Mouse (Mus musculus): Measurements from ENCODE around the gene Cacng8.

Cacng8 gene

DNA sequence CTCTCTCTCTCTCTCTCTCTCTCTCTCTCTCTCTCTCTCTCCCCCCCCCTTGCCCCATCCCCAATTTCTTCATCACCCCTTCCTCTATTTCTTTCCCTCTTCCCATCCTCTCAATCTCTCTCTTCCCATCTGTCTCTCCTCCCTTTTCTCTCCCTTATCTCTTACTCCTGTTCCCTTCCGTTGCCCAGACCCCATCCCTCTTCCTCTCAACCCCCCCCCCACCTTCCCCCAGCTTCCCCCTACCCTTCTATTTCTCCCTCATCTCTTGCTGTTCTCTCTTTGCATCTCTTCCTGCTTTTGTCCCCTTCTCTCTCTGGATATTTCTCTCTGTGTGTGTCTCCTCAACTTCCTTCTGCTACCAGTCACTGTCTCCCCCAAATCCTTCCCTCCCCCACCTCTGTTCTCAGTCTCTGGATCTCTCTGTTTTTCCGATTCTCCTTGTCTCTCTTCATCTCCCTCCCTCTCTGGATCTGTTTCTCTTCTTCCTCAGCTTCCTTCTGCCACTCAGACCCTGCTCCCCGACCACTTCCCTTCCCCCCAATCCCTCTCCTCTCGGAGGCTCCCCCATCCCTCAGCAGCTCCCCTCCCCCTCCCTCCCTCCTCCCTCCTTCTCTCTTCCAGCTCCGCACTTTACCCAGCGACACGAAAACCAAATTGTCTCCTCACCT lies at the start of gene Cacng8:
Cacng8 (plus strand) TSS at position 271 of the 668 bp plus-strand sequence.
- DNase-seq (ENCODE audit: low spot score): no peak

DNA sequence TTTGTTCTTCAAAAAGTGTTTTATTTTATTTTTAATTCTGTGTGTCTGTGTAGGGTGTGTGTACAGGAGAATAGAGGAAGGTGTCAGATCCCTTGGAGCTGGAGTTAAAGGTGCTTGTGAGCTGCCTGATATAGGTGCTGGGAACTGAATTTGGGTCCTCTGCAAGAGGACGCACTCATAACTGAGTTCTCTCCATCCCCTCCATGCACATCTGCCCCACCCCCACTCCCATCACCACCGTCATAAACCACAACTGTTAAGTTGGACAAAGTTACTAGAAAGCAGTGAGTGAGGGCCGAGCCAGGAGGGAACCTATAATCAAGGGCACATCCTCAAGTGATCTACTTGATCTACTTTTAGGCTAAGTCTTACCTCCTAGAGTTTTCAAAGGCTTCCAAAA lies 46.6 kb upstream of the Cacng8 start:
- DNase-seq (ENCODE audit: low spot score): no peak

DNA sequence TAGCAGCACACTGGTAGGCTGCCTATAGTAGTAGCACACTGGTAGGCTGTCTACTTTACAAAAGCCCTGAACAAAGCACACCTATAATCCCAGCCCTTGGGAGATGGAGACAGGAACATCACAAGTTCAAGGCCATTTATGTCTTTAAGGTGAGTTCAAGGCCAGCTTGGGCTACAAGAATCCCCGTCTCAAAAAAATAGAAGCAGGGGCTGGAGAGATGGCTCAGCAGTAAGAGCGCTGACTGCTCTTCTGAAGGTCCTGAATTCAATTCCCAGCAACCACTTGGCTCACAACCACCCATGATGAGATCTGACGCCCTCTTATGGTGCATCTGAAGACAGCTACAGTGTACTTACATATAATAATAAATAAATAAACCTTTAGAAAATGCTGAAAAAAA lies 45.2 kb upstream of the Cacng8 start:
- no peak for DNase-seq (ENCODE audit: low spot score)

DNA sequence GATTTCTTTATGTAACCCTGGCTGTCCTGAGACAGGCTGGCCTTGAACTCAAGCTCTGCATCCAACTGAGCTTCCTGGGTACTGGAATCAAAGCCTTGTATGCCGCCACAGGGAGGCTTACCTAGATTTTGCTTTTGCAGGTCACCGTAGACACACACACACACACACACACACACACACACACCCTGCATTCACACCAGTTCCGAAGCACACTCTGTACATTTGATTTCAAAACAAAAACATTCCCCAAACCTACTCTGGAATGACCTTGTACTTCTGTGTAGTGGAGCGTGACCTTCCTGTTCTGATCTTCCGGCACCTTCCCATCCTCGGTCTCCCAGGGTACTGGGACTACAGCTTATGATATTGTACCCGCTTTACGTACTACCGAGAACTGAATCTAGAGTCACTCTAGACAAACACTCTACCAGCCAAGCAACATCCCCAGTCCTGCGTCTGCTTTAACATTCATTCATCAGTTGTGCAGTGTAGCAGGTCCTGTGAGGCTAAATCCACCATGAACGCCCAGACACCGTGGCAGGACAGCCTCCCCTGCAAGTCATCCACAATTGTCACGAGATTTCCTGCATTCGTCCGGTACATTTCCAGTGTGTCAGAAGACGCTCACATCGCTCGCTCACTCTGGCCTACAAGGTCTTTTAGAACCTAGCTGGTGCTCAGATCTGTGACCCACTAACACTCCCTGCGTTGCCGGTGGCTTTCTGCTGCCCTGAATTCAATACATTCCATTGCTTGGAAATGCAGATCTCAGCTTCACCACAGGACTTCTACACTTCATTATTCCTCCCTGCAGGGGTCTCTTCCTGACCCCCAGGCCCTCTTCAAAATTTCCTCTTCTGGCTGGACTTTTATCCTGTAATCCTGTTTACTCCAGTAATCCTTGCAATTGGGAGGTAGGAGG lies 42.9 kb upstream of the Cacng8 start:
- no peak for DNase-seq (ENCODE audit: low spot score)

DNA sequence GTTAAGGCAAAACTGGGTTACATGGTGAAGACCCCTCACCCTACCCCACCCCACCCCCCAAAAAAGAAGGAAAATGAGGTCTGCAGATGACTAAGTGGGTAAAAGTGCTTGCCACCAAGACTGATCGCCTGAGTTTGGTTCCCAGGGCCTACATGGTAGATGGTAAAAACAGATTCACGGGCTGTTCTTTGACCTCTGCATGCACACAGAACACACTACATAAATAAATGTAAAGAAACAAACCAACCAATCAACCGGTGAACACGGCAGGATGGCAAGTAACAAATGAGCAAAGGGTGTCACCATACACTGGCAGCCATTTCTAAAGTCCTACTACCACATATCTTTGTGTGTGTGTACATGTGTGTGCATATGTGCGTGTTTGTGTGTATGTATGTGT lies 42.2 kb upstream of the Cacng8 start:
- no peak for DNase-seq (ENCODE audit: low spot score)

DNA sequence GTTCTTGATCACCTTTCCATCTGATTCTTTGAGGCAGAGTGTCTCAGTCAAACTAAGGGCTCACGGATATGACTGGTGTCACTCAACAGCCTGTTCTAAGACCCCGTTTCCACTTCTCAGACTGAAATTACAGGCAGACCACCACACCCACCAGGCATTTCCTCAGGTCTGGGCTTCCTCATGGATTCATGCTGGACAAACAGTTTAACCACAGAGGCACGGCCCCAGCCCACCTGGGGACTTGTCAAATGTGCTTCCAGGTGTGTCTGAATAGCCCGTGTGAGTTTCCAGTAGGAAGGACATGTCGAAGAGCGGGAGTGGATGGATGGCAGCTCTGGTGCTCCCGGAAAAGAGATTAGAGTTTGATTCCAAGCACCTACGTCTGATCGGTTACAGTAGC lies 40.7 kb upstream of the Cacng8 start:
- DNase-seq (ENCODE audit: low spot score): no peak

DNA sequence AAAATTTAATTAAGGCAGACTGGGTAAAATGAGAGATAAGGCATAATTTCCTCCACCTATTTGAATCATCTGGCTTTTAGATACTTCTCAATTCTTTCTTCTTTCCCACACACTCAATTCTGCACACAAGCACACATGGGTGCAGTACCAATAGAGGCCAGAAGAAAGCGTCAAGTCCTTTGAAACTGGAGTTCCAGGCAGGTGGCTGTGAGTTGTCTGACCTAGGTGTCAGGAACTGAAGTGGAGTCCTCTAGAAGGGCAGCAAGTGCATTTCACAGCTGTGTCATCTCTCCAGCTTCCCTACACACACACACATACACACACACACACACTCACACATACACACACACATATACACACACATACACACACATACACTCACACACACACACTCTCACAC lies 38.9 kb upstream of the Cacng8 start:
- DNase-seq (ENCODE audit: low spot score): no peak

DNA sequence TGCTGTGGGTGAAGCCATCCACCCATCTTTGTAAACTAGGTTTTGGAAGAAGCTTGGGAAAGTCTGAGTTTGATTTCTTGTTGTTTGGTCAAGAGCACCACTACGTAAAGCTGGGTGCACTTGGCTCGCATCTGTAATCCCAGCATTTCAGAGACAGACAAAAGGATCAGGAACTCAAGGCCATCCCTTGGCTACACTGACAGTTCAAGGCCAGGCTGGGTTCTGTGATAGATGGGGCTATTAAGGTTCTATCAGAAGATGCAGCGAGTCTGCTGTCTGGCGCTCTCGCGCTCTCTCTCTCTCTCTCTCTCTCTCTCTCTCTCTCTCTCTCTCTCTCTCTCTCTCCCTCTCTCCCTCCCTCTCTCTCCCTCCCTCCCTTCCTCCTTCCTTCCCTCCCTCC lies 35.6 kb upstream of the Cacng8 start:
- DNase-seq (ENCODE audit: low spot score): no peak

DNA sequence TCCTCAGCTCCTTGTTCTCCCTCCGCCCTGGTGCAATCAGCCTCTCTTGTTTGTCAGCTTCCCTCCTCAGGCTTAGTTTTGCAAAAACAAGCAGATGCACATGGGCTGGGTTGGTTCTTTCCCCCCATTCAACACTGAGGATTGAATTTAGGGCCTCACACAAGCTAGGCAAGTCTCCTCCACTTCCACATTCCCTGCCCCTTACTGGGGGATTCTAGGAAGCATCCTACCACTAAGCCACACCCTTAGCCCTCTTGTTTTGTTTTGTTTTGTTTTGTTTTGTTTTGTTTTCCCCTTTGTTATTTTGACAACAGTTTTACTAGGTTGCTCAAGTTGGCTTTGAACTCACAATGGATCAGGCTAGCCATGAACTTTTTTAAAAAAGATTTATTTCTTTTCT lies 29.8 kb upstream of the Cacng8 start:
- no peak for DNase-seq (ENCODE audit: low spot score)

DNA sequence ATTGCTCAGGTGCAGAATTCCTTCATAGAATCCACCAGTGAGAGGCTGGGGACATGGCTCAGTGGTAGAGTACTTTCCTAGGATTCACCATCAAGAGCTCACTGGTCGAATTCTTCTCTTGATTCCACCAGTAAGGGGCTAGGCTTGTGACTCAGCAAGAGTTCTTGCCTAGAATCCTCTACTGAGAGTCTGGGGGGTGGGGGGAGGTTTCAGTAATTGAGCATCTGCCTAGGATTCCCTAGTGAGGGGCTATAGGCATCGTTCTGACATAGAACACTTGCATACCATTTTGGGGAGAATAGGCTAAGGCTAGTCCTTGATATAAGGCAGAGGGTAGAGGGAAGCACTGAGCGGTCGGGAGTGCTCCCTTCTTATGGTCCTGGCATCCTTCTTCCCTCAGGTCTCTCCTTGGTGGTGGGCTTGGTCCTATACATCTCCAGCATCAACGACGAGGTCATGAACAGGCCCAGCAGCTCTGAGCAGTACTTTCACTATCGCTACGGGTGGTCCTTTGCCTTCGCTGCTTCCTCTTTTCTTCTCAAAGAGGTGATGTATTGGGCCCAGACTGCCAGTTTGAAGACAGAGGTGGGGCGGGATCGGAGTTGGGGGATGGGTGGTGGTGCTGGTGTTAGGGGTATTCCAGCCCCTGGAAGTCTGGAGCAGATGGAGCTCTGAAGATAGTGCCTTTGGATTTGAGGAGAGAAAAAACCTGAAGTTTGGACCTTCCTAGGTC lies 24.8 kb upstream of the Cacng8 start:
- DNase-seq (ENCODE audit: low spot score): no peak

DNA sequence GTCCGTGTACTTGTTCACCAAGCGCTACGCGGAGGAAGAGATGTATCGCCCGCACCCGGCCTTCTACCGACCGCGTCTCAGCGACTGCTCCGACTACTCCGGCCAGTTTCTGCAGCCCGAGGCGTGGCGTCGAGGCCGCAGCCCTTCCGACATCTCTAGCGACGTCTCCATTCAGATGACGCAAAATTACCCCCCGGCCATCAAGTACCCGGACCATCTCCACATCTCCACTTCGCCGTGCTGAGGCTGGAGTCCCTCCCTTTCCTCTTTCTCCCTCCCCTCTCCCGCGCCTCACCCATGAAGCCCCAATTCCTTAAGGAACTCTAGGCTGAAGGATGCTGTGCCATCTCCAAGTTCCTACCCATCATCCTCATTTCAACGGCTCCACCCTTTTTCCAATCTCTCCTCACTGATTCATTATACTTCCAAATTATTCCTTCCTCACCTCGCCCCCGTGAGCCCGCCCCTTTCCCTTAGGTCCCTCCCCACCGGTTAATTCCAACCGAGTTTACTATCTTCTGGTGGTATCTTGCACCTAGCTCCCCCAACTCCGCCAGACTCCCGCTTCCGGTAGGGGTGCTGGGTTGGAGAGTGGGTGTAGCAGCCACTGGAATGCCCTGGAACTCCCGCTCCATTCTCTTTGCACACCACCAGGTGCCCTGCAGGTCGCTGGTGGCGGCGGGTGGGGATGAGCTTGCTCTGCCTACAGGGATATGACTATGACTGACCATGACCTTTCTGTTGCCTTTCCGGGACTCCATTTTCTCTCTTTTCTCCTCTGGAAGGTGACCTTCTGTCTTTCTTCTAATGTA lies 23.6 kb upstream of the Cacng8 start:
- no peak for DNase-seq (ENCODE audit: low spot score)

DNA sequence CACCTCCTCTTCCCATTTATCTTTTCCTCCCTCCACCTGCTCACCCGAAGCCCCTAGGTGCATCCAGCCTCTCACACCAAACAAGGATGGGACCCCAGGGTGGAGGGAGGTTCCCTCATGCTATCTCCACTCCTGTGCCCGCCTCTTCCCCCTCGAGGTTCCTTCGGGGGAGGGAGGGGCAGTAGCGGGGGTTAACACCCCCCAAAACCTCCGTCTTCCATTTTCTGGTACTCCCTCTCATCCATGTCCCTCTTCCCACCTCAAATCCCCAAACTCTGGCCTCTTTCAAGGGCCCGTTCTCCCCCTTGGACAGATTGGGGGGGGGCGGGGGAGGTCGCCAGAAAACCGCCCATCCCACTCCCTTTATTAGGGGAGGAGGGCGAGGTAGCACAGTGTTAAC lies 22.9 kb upstream of the Cacng8 start:
- DNase-seq (ENCODE audit: low spot score): no peak

DNA sequence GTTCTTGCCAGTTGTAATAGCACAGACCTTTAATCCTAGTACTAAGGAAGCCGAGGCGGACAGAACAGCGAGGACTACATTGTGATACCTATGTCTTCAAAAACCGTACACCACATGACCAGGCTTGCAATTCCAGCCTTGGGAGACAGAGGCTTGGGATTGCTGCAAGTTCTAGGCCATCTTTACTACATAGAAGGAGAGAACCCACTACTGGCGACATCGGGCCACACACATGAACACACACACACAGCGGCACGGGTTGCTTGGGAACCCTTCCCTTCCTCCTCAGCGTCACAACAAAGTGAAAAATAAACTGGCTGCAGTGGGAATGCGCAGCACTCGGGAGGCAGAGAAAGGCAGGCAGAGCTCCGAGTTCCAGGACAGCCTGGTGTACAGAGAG lies 22.2 kb upstream of the Cacng8 start:
- no peak for DNase-seq (ENCODE audit: low spot score)

DNA sequence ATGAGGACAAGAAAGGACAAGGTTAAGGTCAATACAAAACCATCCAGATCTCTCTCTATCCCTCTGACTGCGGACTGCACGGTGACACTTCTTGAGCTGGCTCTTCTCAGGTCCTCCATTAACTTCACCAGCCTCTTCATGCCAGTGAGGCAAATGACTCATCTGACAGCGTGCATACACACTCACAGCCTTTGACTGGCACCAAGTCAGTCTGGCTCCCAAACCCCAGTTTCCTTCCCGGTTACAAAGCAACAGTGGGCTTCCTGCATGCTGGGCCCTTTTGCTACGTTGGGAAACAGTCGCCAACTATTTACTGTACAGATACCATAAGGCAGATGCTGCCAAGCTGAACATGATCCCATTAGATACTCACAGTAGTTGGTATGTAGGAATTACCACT lies 21.3 kb upstream of the Cacng8 start:
- DNase-seq (ENCODE audit: low spot score): no peak

DNA sequence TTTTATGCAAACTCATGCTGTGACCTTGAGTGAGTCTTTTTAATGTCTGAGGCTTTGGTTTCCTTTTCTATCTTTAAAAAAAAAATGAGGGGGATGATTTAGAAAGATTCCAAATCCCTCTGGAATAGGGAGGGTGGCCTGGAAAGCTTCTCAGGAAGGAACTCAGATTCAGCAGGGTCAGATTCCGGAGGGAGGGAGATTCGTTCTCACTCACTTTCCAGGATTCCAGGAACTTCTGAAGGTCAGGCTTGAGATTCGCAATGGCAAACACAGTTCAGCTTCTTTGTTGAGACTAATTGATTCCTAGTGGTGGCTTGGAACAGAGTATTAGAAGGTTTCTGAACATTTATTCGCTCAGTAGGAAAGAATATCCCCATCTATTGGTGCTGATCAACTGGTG lies 20.1 kb upstream of the Cacng8 start:
- DNase-seq (ENCODE audit: low spot score): no peak

DNA sequence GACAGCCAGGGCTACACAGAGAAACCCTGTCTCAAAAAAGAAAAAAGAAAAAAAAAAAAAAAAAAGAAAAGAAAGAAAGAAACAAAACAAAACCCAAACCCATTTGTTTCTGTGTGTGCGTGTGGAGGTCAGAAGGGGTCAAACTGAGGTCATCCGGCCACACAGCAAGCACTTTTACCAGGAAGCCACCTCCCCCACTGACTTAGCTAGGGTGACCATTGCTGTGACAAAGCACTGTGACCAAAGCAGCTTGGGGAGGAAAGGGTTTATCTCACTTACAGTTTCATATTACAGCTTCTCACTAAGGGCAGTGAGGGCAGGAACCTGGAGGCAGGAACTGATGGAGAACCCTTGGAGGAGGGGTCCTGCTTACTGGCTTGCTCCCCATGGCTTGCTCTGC lies 18.1 kb upstream of the Cacng8 start:
- no peak for DNase-seq (ENCODE audit: low spot score)

DNA sequence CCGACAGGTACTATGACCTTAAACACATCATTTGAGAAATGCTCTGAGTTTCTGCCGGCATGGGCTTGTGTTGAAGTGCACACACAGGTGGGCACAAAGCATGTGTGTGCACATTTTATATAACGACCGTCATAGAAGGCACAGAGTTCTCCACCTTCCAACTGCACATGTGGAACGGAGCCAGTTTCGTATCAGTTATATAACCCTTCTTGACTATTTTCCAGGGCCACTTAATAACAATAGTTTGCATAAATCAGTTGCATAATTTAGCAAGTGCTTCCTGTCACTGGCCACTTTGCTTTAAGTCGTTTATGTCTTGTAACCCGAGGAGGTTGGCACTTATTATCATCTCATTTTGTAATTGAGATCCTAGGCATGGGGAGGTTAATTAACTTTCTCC lies 16.7 kb upstream of the Cacng8 start:
- DNase-seq (ENCODE audit: low spot score): no peak

DNA sequence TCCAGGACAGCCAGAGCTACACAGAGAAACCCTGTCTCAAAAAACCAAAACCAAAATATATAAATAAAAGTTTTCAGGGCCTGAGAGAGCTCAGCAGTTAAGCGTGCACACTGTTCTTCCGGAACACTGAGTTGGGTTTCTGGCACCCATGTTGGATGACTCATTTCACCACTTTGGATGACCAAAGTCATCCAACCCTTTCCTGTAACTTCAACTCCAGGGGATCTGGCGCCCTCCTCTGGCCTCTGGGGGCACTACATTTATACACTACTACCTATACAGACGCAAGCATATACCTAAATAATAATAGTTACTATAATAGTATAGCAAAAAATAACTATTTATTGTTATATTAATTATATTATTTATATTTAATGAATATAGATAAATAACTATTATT lies 13.7 kb upstream of the Cacng8 start:
- DNase-seq (ENCODE audit: low spot score): peak; percentile 55

DNA sequence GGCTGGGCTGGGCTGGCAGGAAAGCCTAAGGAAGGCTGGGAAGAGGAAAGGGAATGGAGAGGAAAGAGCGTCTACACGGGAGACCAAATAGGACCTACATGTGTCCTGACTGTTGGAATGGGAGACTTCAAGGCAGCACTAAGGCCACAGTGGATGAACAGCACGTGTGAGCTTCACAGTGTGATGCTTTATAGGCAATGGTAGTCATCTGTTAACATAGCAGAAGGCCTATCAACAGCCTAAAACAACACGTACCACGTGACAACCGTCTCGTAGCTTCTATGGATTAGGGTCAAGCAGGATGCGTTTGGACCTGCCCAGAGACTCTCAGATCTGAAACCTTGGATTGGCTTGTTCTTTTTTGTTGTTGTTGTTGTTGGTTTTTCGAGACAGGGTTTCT lies 8.4 kb upstream of the Cacng8 start:
- DNase-seq (ENCODE audit: low spot score): no peak

DNA sequence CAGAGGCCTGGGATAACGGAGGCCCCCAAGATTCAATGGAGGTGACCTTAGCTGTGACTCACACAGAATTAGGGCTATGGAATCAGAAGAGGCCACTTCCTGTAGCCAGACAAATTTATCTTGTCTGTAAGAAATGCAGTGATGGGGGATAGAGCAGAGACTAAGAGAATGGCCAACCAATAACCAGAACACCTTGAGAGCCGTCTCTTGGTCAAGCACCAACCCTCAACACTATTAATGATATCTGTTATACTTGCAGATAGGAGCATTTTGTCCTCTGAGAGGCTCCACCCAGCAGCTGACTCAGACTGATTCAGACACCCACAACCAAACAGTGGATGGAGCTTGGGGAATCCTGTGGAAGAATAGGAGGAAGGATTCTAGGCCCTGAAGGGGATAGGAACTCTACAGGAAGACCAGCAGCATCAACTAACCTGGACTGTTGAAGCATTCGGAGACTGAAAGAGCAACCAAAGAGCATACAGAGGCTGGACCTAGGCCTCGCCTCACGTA lies 5.6 kb upstream of the Cacng8 start:
- no peak for DNase-seq (ENCODE audit: low spot score)

DNA sequence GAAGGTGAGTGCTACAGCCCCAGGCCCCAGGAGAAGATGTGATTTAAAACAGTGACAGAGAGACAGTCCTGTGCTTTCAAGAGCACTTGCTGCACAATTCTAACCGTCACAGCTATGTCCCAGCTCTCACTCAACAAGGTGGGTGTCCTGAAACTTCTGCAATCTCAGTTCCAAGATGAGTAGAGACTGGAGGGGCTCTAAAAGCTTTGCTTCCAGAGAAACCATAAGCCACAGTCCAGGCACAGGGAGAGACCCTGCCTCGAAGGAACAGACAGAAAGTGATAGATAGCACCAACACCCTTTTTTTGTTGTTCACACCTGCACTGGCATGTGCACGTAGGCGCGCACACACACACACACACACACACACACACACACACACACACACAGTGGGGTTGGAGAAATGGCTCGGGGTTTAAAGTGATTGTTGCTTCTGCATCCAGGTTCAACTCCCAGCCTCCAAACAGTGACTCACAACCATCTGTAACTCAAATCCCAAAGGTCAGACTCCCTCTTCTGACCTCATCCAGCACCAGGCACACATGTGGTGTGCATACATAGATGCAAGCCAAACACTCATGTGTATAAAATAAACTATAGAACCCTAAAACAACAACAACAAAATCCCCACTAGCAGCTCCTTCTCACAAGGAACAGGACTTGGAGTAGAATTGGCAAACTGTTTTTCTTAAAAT lies 4.3 kb upstream of the Cacng8 start:
- no peak for DNase-seq (ENCODE audit: low spot score)
